Mouse (Mus musculus) adrenal gland, postnatal 36 days (tissue): ENCODE data around the gene BC048403. TPM values are rescaled to one million over a fixed set of nuclear protein-coding genes. Genes with fewer than 3 reads are reported as not detected.

Experiments
- total RNA-seq, 2 experiments: library from RNA; stranded (reverse); gene quantifications; 2 replicates each; pipeline ENCODE4 v1.2.3; 2021

BC048403 gene
- total RNA-seq, 2 experiments from 2014 or later, result 9.0 to 13.3 TPM

Other genes starting within 250 kb of the BC048403 start
- 10 to 100 TPM; 40.2 to 42.6 TPM for gene Tbk1, start 153.2 kb upstream of the BC048403 start, total RNA-seq
- gene Xpot, start 113.6 kb upstream of the BC048403 start, total RNA-seq, result 100 to 1,000 TPM in 1 of 2 experiments, 10 to 100 TPM in 1; 54.1 to 104 TPM
- gene D930020B18Rik, start 98.3 kb upstream of the BC048403 start, total RNA-seq, result not detected